Mouse (Mus musculus) forebrain, embryonic 14.5 days (tissue): ENCODE data around the gene Trip10. TPM values are rescaled to one million over a fixed set of nuclear protein-coding genes. Genes with fewer than 3 reads are reported as not detected.
A peak's percentile ranks its signal among the peaks of the same experiment; 100 is the strongest.

ENCODE experiments used
- ATAC-seq: fragments of 200-750 bp; cut with Nextera tagmentation; 2 replicates; pipeline ENCODE4 v1.8.0; 2017; ENCODE audit warnings: mild to moderate bottlenecking, moderate library complexity
- DNase-seq: peaks from one replicate; pipeline ENCODE4 v3.0.0-alpha.2; 2015; ENCODE audit warnings: low spot score
- H3K27ac ChIP-seq: fragments of 300-500 bp; sonication (generic); 2 replicates; pipeline ENCODE4 v1.5.1; 2014; ENCODE audit warnings: low read depth, mild to moderate bottlenecking, control low read depth, low read length, moderate library complexity
- H3K27me3 ChIP-seq: fragments of 300-500 bp; sonication (generic); replicated peaks from 2 replicates; pipeline ENCODE4 v1.6.1; 2014; ENCODE audit warnings: low read length, control low read depth, mixed read lengths; ENCODE audit not compliant: control insufficient read depth, insufficient read depth
- H3K36me3 ChIP-seq: fragments of 300-500 bp; sonication (generic); 2 replicates; pipeline ENCODE4 v1.6.1; 2014; ENCODE audit warnings: low read length, control low read depth; ENCODE audit not compliant: control insufficient read depth, insufficient read depth
- H3K4me1 ChIP-seq: fragments of 300-500 bp; sonication (generic); 2 replicates; pipeline ENCODE4 v1.6.1; 2014; ENCODE audit warnings: antibody characterized with exemption, low read length, control low read depth; ENCODE audit not compliant: control insufficient read depth, insufficient read depth
- H3K4me2 ChIP-seq: fragments of 300-500 bp; sonication (generic); 2 replicates; pipeline ENCODE4 v1.6.1; 2014; ENCODE audit warnings: mild to moderate bottlenecking, control low read depth, low read length
- H3K4me3 ChIP-seq: fragments of 300-500 bp; sonication (generic); 2 replicates; pipeline ENCODE4 v1.5.1; 2014; ENCODE audit warnings: low read depth, low read length, control low read depth
- H3K9ac ChIP-seq: fragments of 300-500 bp; sonication (generic); 2 replicates; pipeline ENCODE4 v1.6.1; 2014; ENCODE audit warnings: mild to moderate bottlenecking, low read length, control low read depth, moderate library complexity
- H3K9me3 ChIP-seq: fragments of 300-500 bp; sonication (generic); replicated peaks from 2 replicates; pipeline ENCODE4 v1.6.1; 2016; ENCODE audit warnings: low read length, control low read depth, mixed read lengths; ENCODE audit not compliant: control insufficient read depth
- WGBS: fragments of 180-500 bp; shearing (Covaris S2); extraction: QIAGEN DNeasy Blood & Tissue Kit; methylation state at CpG from one replicate; pipeline ENCODE4 v1.1.7; 2014; 5-methylcytosine and 5-hydroxymethylcytosine counted together
- polyA plus RNA-seq: library from polyadenylated mRNA; unstranded; fragments of >200 nt; fragmentation: Nextera tagmentation; extraction: Ambion mirVana; gene quantifications from 2 replicates; pipeline ENCODE4 v1.2.1, GENCODE M21; 2014

The Trip10 gene
- polyA plus RNA-seq, 1 experiment from 2014 or later, result 10.4 TPM

GRCm38 (mm10) chr17:57246663-57247392, 2.4 kb upstream of the Trip10 start:
- ATAC-seq, result peak; percentile 0
- Histone ChIP-seq H3K36me3 (peaks cover 18% of the 10 kb centered on the region), H3K4me3 (peak overlapping the region; percentile 56), H3K9me3 (no peaks in the 10 kb centered on the region), H3K4me2 (peak overlapping the region; percentile 52), H3K27ac (peak overlapping the region; percentile 97), H3K27me3 (no peaks in the 10 kb centered on the region), H3K4me1 (peaks cover 26% of the 10 kb centered on the region), H3K9ac (peak overlapping the region; percentile 83)
- 4% methylated on average over 18 of the region's 18 CpGs for whole genome bisulfite sequencing
- DNase-seq, result no peak

- H3K9me3 ChIP-seq, result no peaks in the 10 kb centered on the region
Measured at GRCm38 (mm10) chr17:57247393-57248200, 1.7 kb upstream of the Trip10 start.

GRCm38 (mm10) chr17:57248201-57248699, 1.0 kb upstream of the Trip10 start, which contains the start of gene Gpr108:
Gpr108 (minus strand) TSS chr17:57248446.
- Histone ChIP-seq H3K9me3 (no peaks in the 10 kb centered on the region), H3K36me3 (0 out of 2 replicates have a peak, but pooled peaks cover 8% of the 10 kb centered on the region), H3K4me3 (peak within 1 kb of the TSS; percentile 56), H3K4me1 (peaks cover 26% of the 10 kb centered on the region), H3K27ac (peak within 1 kb of the TSS; percentile 97), H3K4me2 (peak within 1 kb of the TSS; percentile 89), H3K9ac (peak within 1 kb of the TSS; percentile 83), H3K27me3 (no peaks in the 10 kb centered on the region)
- DNase-seq (peak; percentile 94), ATAC-seq (peak; percentile 58)
- WGBS, result 0% methylated on average over 12 of the region's 12 CpGs

More at GRCm38 (mm10) chr17:57247393-57248200, 1.7 kb upstream of the Trip10 start:
- DNase-seq (peak; percentile 100), ATAC-seq (peak; percentile 94)
- WGBS, result under 1% methylated on average over 46 of the region's 46 CpGs
- H3K9ac ChIP-seq, result peak overlapping the region; percentile 83
- peaks cover 26% of the 10 kb centered on the region for H3K4me1 ChIP-seq
- peak overlapping the region; percentile 97 for H3K27ac ChIP-seq
- peaks cover 13% of the 10 kb centered on the region; the same call in 1 of the 2 replicates for H3K36me3 ChIP-seq
- peak overlapping the region; percentile 56 for H3K4me3 ChIP-seq
- peak overlapping the region; percentile 89 for H3K4me2 ChIP-seq
- H3K27me3 ChIP-seq, result no peaks in the 10 kb centered on the region

- no peak for DNase-seq
- peaks cover 26% of the 10 kb centered on the region for H3K4me1 ChIP-seq
- 4% methylated on average over 13 of the region's 13 CpGs for WGBS
- no peak for ATAC-seq
- H3K27ac ChIP-seq, result peak overlapping the region; percentile 86
- peak overlapping the region; percentile 40; the same call in 1 of the 2 replicates for H3K9ac ChIP-seq
- H3K27me3 ChIP-seq, result no peaks in the 10 kb centered on the region
- H3K4me3 ChIP-seq, result peak overlapping the region; percentile 56
- H3K9me3 ChIP-seq, result no peaks in the 10 kb centered on the region
- H3K4me2 ChIP-seq, result peak overlapping the region; percentile 89
- H3K36me3 ChIP-seq, result peaks cover 7% of the 10 kb centered on the region; the same call in 1 of the 2 replicates
Measured at GRCm38 (mm10) chr17:57248771-57249170, 484 bp upstream of the Trip10 start.

- 2% methylated on average over 33 of the region's 33 CpGs for WGBS
Measured at GRCm38 (mm10) chr17:57250461-57251160, 1.4 kb downstream of the Trip10 start.

GRCm38 (mm10) chr17:57251431-57251830, 2.2 kb downstream of the Trip10 start:
- H3K27ac ChIP-seq, result no peak overlapping the region
- H3K9me3 ChIP-seq, result no peaks in the 10 kb centered on the region
- H3K27me3 ChIP-seq, result no peaks in the 10 kb centered on the region
- ATAC-seq (no peak), DNase-seq (no peak)
- H3K4me3 ChIP-seq, result no peak overlapping the region
- peaks cover 15% of the 10 kb centered on the region for H3K36me3 ChIP-seq
- no peak overlapping the region for H3K9ac ChIP-seq
- 94% methylated on average over 3 of the region's 3 CpGs for WGBS
- no peak overlapping the region for H3K4me2 ChIP-seq
- H3K4me1 ChIP-seq, result peaks cover 25% of the 10 kb centered on the region

More at GRCm38 (mm10) chr17:57250461-57251160, 1.4 kb downstream of the Trip10 start:
- H3K4me3 ChIP-seq, result peak overlapping the region; percentile 56
- DNase-seq (peak; percentile 16), ATAC-seq (no peak)
- peak overlapping the region; percentile 63 for H3K9ac ChIP-seq
- no peak overlapping the region for H3K27ac ChIP-seq
- H3K4me1 ChIP-seq, result peaks cover 26% of the 10 kb centered on the region
- H3K27me3 ChIP-seq, result no peaks in the 10 kb centered on the region
- peaks cover 15% of the 10 kb centered on the region for H3K36me3 ChIP-seq
- H3K4me2 ChIP-seq, result peak overlapping the region; percentile 89
- no peaks in the 10 kb centered on the region for H3K9me3 ChIP-seq

- Histone ChIP-seq H3K4me1 (peaks cover 19% of the 10 kb centered on the region), H3K36me3 (peaks cover 25% of the 10 kb centered on the region), H3K4me2 (no peak overlapping the region), H3K27me3 (no peaks in the 10 kb centered on the region), H3K9me3 (no peaks in the 10 kb centered on the region), H3K9ac (no peak overlapping the region), H3K27ac (no peak overlapping the region), H3K4me3 (no peak overlapping the region)
- ATAC-seq, result no peak
- DNase-seq, result no peak
- 86% methylated on average over 6 of the region's 6 CpGs for WGBS
Measured at GRCm38 (mm10) chr17:57253306-57253705, 4.1 kb downstream of the Trip10 start.

- 83% methylated on average over 14 of the region's 14 CpGs for WGBS
- no peak for ATAC-seq
- H3K36me3 ChIP-seq, result peaks cover 25% of the 10 kb centered on the region
- no peak overlapping the region for H3K4me2 ChIP-seq
- H3K9ac ChIP-seq, result no peak overlapping the region
- no peak overlapping the region for H3K4me3 ChIP-seq
- no peaks in the 10 kb centered on the region for H3K27me3 ChIP-seq
- H3K9me3 ChIP-seq, result no peaks in the 10 kb centered on the region
- H3K4me1 ChIP-seq, result peaks cover 2% of the 10 kb centered on the region; the same call in 1 of the 2 replicates
- DNase-seq, result no peak
- no peak overlapping the region for H3K27ac ChIP-seq
Measured at GRCm38 (mm10) chr17:57255354-57255753, 6.1 kb downstream of the Trip10 start.
